Mouse (Mus musculus): ENCODE measurements around the gene Fkbp14.
A peak's percentile ranks its signal among the peaks of the same experiment; 100 is the strongest.

The Fkbp14 gene

GRCm38 (mm10) chr6:54587683-54588082 lies 9.4 kb downstream of the Fkbp14 start:
- no peak for DNase-seq

GRCm38 (mm10) chr6:54586911-54587310 lies 10.2 kb downstream of the Fkbp14 start:
- no peak for DNase-seq

- DNase-seq = peak; percentile 71
These were observed 10.9 kb downstream of the Fkbp14 start for GRCm38 (mm10) chr6:54586175-54586574.

- DNase-seq = no peak
These were observed 23.7 kb downstream of the Fkbp14 start for GRCm38 (mm10) chr6:54573218-54573955.

GRCm38 (mm10) chr6:54569776-54570175 lies 27.3 kb downstream of the Fkbp14 start:
- DNase-seq = no peak

GRCm38 (mm10) chr6:54566546-54566919 lies 30.6 kb downstream of the Fkbp14 start:
- no peak for DNase-seq

GRCm38 (mm10) chr6:54565665-54566545 lies 31.2 kb downstream of the Fkbp14 start, which contains the start of gene Scrn1:
TSS of gene Scrn1 (minus strand) at chr6:54566489.
- DNase-seq = peak; percentile 53

GRCm38 (mm10) chr6:54565012-54565411 lies 32.1 kb downstream of the Fkbp14 start:
- DNase-seq = no peak

- DNase-seq = no peak
These were observed 32.6 kb downstream of the Fkbp14 start for GRCm38 (mm10) chr6:54564506-54564991.

GRCm38 (mm10) chr6:54563561-54563960 lies 33.5 kb downstream of the Fkbp14 start:
- DNase-seq = no peak

GRCm38 (mm10) chr6:54562018-54562809 lies 34.9 kb downstream of the Fkbp14 start:
- no peak for DNase-seq

- no peak for DNase-seq
These were observed 38.6 kb downstream of the Fkbp14 start for GRCm38 (mm10) chr6:54558466-54558865.

- no peak for DNase-seq
These were observed 39.4 kb downstream of the Fkbp14 start for GRCm38 (mm10) chr6:54557671-54558070.

GRCm38 (mm10) chr6:54555816-54556215 lies 41.3 kb downstream of the Fkbp14 start:
- no peak for DNase-seq

- no peak for DNase-seq
These were observed 42.6 kb downstream of the Fkbp14 start for GRCm38 (mm10) chr6:54554341-54555110.

GRCm38 (mm10) chr6:54553632-54554031 lies 43.5 kb downstream of the Fkbp14 start:
- no peak for DNase-seq

- DNase-seq = no peak
These were observed 44.2 kb downstream of the Fkbp14 start for GRCm38 (mm10) chr6:54552721-54553413.

GRCm38 (mm10) chr6:54550801-54551323 lies 46.2 kb downstream of the Fkbp14 start:
- DNase-seq = no peak

GRCm38 (mm10) chr6:54549311-54549710 lies 47.8 kb downstream of the Fkbp14 start:
- no peak for DNase-seq

GRCm38 (mm10) chr6:54548314-54549019 lies 48.6 kb downstream of the Fkbp14 start:
- no peak for DNase-seq

- no peak for DNase-seq
These were observed 53.5 kb downstream of the Fkbp14 start for GRCm38 (mm10) chr6:54543646-54544045.
